Mouse (Mus musculus) heart, adult 2 months (tissue): ENCODE measurements around the gene Rxra. TPM values are rescaled to one million over a fixed set of nuclear protein-coding genes. Genes with fewer than 3 reads are reported as not detected.

Source experiments
- DNase-seq, 2 experiments: peaks; one replicate each; pipeline ENCODE4 v3.0.0; 2021
- H3K27ac ChIP-seq: fragments of 200-600 bp; 2 replicates; pipeline ENCODE4 v1.8.1; 2022
- H3K27me3 ChIP-seq: fragments of 200-500 bp; 2 replicates; pipeline ENCODE4 v1.6.1; 2012; ENCODE audit warnings: mild to moderate bottlenecking, low read length, inconsistent platforms, mixed read lengths; ENCODE audit not compliant: control insufficient read depth, insufficient read depth
- H3K36me3 ChIP-seq: fragments of 200-500 bp; 2 replicates; pipeline ENCODE4 v1.6.1; 2012; ENCODE audit warnings: low read length, inconsistent platforms; ENCODE audit not compliant: control insufficient read depth, insufficient read depth
- H3K4me1 ChIP-seq: fragments of 200-500 bp; 2 replicates; pipeline ENCODE4 v1.6.1; 2011; ENCODE audit warnings: low read length; ENCODE audit not compliant: control insufficient read depth, insufficient read depth
- H3K4me3 ChIP-seq: fragments of 200-600 bp; 2 replicates; pipeline ENCODE4 v1.8.1; 2022
- H3K79me2 ChIP-seq: fragments of 200-500 bp; replicated peaks from 2 replicates; pipeline ENCODE4 v1.6.1; 2012; ENCODE audit warnings: mild to moderate bottlenecking, inconsistent platforms, low read length, moderate library complexity, mixed read lengths; ENCODE audit not compliant: control insufficient read depth, insufficient read depth
- H3K9ac ChIP-seq: fragments of 200-500 bp; 2 replicates; pipeline ENCODE4 v1.6.1; 2012; ENCODE audit warnings: low read depth, mild to moderate bottlenecking, control low read depth, inconsistent platforms, low read length, mixed read lengths
- CTCF ChIP-seq: fragments of 200-600 bp; IDR thresholded peaks from 2 replicates; pipeline ENCODE4 v1.8.1; 2022; ENCODE audit warnings: antibody characterized with exemption, mild to moderate bottlenecking, moderate library complexity
- EP300 ChIP-seq: fragments of 200-500 bp; IDR thresholded peaks from 2 replicates; pipeline ENCODE4 v1.6.1; 2011; ENCODE audit warnings: low read depth, low read length, control low read depth; ENCODE audit not compliant: insufficient read depth
- POLR2A ChIP-seq: fragments of 200-500 bp; IDR thresholded peaks from 2 replicates; pipeline ENCODE4 v1.6.1; 2011; ENCODE audit warnings: mild to moderate bottlenecking, low read depth, low read length, control low read depth; ENCODE audit not compliant: insufficient read depth
- WGBS: fragments of 180-500 bp; shearing (Covaris S2); methylation state at CpG from one replicate; pipeline ENCODE4 v1.1.7; 2018; 5-methylcytosine and 5-hydroxymethylcytosine counted together
- intact Hi-C: fragments of 180-260 bp; cut with DNase I; formaldehyde crosslinking; loops from one replicate; pipeline ENCODE4 v1.15.1; 2025
- polyA plus RNA-seq: library from polyadenylated mRNA; depleted of rRNA; stranded (reverse); fragments of >200 nt; gene quantifications from 2 replicates; pipeline ENCODE4 v1.2.3, GENCODE M21; 2012
- total RNA-seq, 2 experiments: library from RNA; stranded (reverse); gene quantifications; 2 replicates each; pipeline ENCODE4 v1.2.3; 2021

The Rxra gene
- total and polyA plus RNA-seq, 3 experiments: 45.1 to 52.6 (median 52.0) TPM

DNA sequence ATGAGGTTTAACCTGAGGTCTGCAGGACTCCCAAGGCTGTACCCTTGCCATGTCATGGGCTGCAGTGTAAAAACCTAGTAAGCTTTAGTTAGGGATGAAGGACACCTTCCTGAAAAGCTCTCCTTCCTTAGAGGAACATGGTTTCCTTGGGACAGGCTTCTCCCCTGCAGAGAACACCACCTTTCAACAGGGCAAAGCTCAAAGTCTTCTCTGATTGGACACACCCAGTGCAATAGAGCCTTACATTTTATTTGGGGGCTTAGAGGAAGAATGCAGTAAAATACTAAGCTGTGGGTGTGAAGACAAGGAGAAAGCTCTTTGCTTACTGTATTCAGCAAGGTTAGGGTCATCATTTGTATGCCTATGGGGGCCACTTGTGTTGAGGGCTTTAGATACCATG is 19.7 kb upstream of the Rxra start:
- DNase-seq: no peak
- Histone ChIP-seq H3K4me3 (no peak overlapping the region), H3K36me3 (no peaks in the 10 kb centered on the region), H3K27me3 (no peaks in the 10 kb centered on the region), H3K79me2 (no peaks in the 10 kb centered on the region), H3K9ac (no peak overlapping the region), H3K4me1 (no peaks in the 10 kb centered on the region), H3K27ac (no peak overlapping the region)
- intact Hi-C loops: no loop called here
- TF ChIP-seq EP300 (no peak), CTCF (no peak), POLR2A (no peak)

DNA sequence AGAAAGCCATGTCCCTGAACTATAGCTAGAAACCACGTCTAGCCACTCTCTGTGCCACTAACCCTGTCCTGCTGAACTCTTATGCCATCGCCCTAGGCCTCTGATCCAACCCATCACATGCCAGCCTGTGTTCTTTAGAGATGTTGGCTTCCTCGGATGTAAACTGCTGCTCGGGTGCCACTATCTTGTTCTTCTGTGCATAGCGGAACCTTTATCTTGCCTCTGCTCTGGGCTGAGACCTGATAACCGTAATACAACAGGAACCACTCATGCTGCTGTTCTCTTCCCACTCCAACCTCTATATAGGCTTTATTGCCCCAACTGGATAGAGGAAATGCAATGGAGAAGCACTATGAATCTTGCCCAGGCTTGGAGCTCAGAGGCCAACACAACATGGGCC is 11.0 kb upstream of the Rxra start:
- Histone ChIP-seq H3K27me3 (no peaks in the 10 kb centered on the region), H3K36me3 (no peaks in the 10 kb centered on the region), H3K79me2 (no peaks in the 10 kb centered on the region), H3K27ac (no peak overlapping the region), H3K9ac (no peak overlapping the region), H3K4me3 (no peak overlapping the region), H3K4me1 (no peaks in the 10 kb centered on the region)
- WGBS: 69% methylated on average over 6 of the region's 6 CpGs
- TF ChIP-seq CTCF (no peak), EP300 (no peak), POLR2A (no peak)
- intact Hi-C loops: no loop called here
- no peak for DNase-seq

DNA sequence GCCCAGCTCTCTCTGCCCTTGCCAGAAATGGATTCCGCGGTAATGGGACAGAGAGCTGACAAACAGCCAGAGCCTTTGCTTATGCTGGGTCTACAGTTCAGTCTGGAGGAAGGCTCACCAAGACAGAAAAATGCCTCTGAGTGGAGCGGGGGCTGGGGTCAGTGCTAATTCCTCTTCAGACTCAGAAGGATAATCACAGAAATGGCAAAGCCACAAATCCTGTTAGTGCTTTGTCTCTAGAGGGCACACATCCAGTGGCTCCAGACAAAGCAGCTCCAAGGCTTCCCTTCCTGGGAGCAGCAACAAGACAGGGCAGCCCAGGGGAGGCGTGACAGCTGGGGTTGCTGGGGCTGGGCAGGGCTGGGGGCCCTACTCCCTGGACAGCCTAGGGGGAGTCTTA is 9.5 kb upstream of the Rxra start:
- Histone ChIP-seq H3K4me1 (no peaks in the 10 kb centered on the region), H3K79me2 (no peaks in the 10 kb centered on the region), H3K9ac (no peak overlapping the region), H3K4me3 (no peak overlapping the region), H3K27ac (no peak overlapping the region), H3K36me3 (no peaks in the 10 kb centered on the region), H3K27me3 (no peaks in the 10 kb centered on the region)
- intact Hi-C loops: no loop called here
- no peak for DNase-seq
- no peak for TF ChIP-seq POLR2A
- TF ChIP-seq CTCF: no peak
- TF ChIP-seq EP300: no peak
- 80% methylated on average over 4 of the region's 4 CpGs for WGBS

DNA sequence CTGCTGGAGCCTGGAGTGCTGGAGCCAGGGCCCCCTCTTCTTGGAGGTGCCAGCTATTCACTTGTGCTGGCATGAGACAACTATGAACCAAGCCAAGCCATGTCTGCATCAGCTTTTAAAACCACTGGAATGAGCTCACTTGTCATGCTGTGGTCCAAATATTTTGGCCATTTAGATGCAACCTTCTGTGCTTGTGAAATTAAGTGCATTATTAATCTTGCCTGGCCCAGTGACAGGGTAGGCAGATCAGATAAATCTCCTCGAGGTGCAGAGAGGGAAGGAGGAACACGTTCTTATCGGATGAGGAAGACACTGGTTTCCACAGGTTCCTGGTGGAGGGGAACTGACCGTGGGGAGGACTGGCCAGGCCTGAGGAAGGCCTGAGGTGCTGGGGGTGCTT is 8.6 kb upstream of the Rxra start:
- no peak overlapping the region for H3K4me3 ChIP-seq
- H3K27me3 ChIP-seq: no peaks in the 10 kb centered on the region
- H3K79me2 ChIP-seq: no peaks in the 10 kb centered on the region
- intact Hi-C loops: no loop called here
- H3K36me3 ChIP-seq: no peaks in the 10 kb centered on the region
- WGBS: 54% methylated on average over 4 of the region's 4 CpGs
- no peak overlapping the region for H3K27ac ChIP-seq
- H3K9ac ChIP-seq: no peak overlapping the region
- DNase-seq: no peak
- TF ChIP-seq CTCF: no peak
- no peaks in the 10 kb centered on the region for H3K4me1 ChIP-seq

DNA sequence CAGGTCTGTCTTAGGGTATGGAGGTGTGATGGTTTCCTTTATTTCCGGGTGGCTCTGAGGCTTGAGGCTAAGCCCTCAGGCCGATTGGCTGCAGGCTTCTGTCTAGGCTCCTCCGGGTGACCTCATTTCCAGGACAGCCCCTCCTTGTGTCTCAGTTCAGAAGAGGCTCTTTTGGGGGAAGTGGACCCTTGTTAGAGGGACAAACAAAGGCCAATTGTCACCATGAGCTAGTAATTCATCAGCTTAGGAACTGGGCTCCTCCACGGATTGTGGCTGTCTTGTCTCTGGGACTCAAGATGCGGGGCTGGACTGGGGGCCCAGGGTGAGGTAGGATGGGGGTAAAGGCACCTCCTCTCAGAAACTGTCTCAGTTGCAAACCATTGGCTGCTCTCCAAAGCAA is 5.5 kb upstream of the Rxra start:
- intact Hi-C loops: no loop called here

DNA sequence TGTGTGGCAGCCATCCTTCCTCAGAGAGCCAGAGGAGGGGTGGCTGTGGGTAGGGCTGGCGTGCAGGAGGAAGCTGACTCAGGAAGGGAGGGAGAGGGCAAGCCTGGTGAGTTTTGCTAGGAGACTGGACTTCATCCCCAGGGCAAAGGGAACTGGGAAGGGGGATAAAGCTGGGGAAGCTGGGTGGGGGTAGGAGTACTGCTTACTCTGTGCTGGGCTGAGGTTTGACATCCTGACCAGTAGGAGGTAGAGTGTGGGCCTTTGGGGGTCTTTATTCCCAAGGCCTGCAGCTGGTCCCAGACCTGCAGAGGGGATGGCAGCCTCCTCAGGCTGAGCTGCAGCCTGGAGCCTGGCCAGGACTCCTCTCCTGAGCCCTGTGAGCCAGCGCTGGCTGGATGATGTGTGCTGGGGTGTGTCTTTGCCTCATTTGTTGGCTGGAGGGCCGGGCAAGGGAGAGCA is 4.6 kb upstream of the Rxra start:
- Histone ChIP-seq H3K9ac (no peak overlapping the region), H3K27ac (no peak overlapping the region), H3K27me3 (no peaks in the 10 kb centered on the region), H3K79me2 (no peaks in the 10 kb centered on the region), H3K36me3 (no peaks in the 10 kb centered on the region), H3K4me1 (no peaks in the 10 kb centered on the region), H3K4me3 (no peak overlapping the region)
- peak in 1 of 2 experiments; percentile 66 for DNase-seq
- no peak for TF ChIP-seq POLR2A
- no peak for TF ChIP-seq CTCF
- TF ChIP-seq EP300: no peak
- 20% methylated on average over 3 of the region's 3 CpGs for WGBS
- intact Hi-C loops: no loop called here

More for the DNA sequence above, 5.5 kb upstream of the Rxra start:
- 70% methylated on average over 5 of the region's 5 CpGs for WGBS
- no peak overlapping the region for H3K9ac ChIP-seq
- H3K36me3 ChIP-seq: no peaks in the 10 kb centered on the region
- no peaks in the 10 kb centered on the region for H3K27me3 ChIP-seq
- H3K4me1 ChIP-seq: no peaks in the 10 kb centered on the region
- no peak overlapping the region for H3K27ac ChIP-seq
- TF ChIP-seq EP300 (no peak), POLR2A (no peak), CTCF (no peak)
- DNase-seq: no peak
- no peaks in the 10 kb centered on the region for H3K79me2 ChIP-seq
- H3K4me3 ChIP-seq: no peak overlapping the region
